Mouse (Mus musculus): ENCODE results near the gene Slfn4.
A peak's percentile ranks its signal among the peaks of the same experiment; 100 is the strongest.
"Not testable (repeated sequence)": the region's sequence is repeated elsewhere in the genome, so short reads cannot be mapped to it uniquely, and the experiment has no call there.

Slfn4 gene

GRCm38 (mm10) chr11:83174948-83175539 is at the start of gene Slfn4:
Gene Slfn4 (plus strand): TSS chr11:83175186.
- no peak for DNase-seq (ENCODE audit: low spot score)

GRCm38 (mm10) chr11:83125633-83126032 is 49.4 kb upstream of the Slfn4 start:
- not testable (repeated sequence) for DNase-seq (ENCODE audit: low spot score)

- not testable (repeated sequence) for DNase-seq (ENCODE audit: low spot score)
These were observed 37.7 kb upstream of the Slfn4 start for GRCm38 (mm10) chr11:83137253-83137652.

DNA sequence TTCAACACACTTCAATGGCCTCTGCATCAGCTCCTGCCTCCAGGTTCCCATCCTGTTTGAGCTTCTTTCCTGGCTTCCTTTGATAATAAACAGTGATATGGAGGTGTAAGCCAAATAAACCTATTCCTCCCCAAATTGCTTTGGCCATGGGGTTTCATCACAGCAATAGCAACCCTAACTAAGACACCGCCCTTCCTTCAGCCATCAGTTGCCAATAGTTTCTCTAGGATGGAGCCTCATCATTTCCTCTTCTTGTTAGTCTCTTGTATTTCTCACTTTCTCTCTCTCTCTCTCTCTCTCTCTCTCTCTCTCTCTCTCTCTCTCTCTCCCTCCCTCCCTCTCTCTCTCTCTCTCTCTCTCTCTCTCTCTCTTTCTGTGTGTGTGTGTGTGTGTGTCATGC is 26.0 kb upstream of the Slfn4 start:
- not testable (repeated sequence) for DNase-seq (ENCODE audit: low spot score)

GRCm38 (mm10) chr11:83191134-83191893 is 16.3 kb downstream of the Slfn4 start, which contains the start of gene Slfn3:
Gene Slfn3 (plus strand): TSS chr11:83191330.
- DNase-seq (ENCODE audit: low spot score) = peak; percentile 1

DNA sequence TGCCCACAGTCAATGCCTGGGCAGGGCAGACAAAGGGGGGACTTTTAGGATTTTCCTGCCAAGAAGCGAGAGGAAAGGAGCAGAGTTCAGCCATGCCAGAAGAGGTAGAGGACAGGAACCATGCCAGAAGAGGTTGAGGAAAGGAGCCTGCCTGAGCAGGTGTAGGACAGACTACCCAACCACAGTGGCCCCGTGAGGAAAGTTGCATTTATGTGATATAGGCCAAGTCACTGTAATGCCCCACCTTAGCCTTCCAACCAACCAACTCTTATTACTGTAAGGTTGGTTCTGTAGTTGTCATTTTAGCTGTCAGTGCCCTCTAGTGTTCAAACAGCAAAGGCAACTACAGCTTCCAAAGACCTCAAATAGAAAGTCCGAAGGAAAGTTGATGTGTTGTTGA is 17.0 kb downstream of the Slfn4 start:
- no peak for DNase-seq (ENCODE audit: low spot score)

- no peak for DNase-seq (ENCODE audit: low spot score)
These were observed 30.0 kb downstream of the Slfn4 start for GRCm38 (mm10) chr11:83205002-83205401.

- no peak for DNase-seq (ENCODE audit: low spot score)
These were observed 41.1 kb downstream of the Slfn4 start for GRCm38 (mm10) chr11:83216119-83216518.

DNA sequence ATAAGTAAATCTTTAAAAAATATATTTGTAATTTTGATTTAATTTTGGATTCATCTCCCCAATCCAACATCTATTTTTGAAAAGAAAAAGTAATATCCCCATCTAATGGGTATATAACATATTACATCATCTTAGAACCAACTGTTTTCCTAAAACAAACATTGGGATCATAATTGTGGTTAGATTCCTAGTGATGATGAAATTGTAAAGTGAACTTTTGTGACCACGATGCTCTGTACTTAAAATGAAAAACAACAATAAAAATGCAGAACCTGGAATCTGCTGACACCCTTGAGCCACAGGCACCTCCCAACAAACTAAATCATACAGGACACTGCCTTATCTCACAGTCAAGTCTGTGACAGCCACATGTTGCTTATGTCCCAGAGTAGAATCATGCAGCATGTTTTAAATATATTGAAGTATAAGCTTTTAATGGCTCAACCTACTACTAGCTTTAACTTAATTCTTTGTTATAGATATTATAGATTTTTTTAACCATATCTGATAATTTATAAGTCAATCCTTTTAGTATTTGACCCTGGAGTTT is 46.4 kb downstream of the Slfn4 start:
- DNase-seq (ENCODE audit: low spot score) = no peak

GRCm38 (mm10) chr11:83223367-83223766 is 48.4 kb downstream of the Slfn4 start:
- no peak for DNase-seq (ENCODE audit: low spot score)

DNA sequence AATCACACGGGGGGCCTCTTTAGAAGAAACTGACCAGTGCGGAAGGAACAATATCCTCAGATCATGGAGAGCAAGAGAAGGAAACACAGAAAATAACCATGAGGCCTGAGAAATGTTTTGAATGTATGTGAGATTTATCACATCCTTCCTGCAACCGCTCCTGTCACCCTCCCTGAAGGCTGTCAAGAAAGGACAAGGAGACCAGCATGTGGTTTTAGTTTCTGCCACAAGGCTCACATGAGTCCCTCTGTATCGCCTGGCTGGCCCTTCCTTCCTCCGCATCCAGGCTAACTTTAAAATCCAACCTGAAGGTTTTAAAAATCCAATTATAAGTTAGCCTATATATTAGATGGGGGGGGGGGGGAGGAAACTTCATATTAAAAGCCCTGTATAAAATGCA is 48.8 kb downstream of the Slfn4 start:
- not testable (repeated sequence) for DNase-seq (ENCODE audit: low spot score)

GRCm38 (mm10) chr11:83224217-83224616 is 49.2 kb downstream of the Slfn4 start:
- DNase-seq (ENCODE audit: low spot score) = no peak

DNA sequence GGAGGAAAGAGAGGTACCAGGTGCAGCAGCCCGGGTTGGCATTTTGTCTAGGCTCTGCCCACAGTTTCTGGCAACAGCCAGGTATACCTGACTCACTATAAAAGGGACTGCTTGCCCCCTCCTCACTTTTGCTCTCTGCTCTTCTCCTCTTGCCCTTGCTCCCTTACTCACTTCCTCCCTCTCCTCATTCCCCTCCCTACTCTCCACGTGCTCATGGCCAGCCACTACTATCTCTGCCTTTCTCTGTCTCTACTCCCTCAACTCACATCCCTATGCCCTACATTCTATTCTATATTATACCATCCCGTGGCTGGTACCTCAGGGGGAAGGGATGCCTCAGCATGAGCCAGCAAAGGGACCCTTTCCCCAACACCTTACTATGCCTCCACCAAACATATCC is 49.8 kb downstream of the Slfn4 start:
- no peak for DNase-seq (ENCODE audit: low spot score)

DNA sequence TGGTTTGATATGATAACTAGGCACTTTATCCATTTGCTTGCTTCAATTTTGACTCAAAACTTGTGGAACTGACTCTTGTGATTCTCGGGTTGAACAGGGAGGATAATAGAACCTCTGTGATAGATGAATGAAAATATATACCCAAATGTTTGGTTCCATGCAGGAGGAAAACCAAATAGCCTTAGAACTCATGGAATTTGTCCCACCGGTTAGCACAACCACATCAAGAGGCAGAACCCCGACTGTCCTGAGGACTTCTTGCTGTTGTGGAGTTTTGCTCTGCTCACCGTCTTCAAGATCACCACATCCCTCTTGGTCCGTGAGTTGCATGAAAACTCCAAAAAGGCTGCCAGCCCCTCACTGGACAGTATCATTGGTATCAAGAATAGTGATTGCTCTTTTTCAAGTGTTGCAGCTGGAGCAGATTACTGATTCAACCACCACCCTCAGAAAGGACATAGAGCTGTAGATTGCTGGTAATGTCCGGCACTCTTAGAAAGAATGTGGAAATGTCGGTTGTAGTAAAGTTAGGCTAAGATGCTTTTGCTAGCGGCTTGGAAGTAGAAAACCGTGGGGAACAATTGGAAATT is 50.5 kb downstream of the Slfn4 start:
- DNase-seq (ENCODE audit: low spot score) = no peak

GRCm38 (mm10) chr11:83227926-83228723 is 53.1 kb downstream of the Slfn4 start:
- DNase-seq (ENCODE audit: low spot score) = no peak

GRCm38 (mm10) chr11:83230966-83231365 is 56.0 kb downstream of the Slfn4 start:
- no peak for DNase-seq (ENCODE audit: low spot score)

DNA sequence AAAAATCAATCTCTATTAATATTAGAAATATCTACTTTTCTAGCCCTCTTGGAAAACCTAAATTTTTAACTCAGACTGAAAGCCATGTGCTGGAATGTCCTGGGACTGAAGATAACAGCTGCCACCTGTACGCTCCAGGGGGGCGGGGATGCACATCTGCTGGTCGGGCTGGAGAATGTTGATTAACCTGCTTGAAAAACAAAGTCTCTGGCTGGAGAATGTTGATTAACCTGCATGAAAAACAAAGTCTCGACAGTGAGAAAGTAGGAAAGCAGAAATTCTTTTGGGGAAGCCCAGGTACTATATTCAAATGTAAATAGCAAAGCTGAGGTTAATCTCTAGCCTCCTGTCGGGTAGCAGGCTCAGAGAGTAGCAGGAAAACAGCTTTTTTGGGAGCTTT is 58.6 kb downstream of the Slfn4 start:
- not testable (repeated sequence) for DNase-seq (ENCODE audit: low spot score)

DNA sequence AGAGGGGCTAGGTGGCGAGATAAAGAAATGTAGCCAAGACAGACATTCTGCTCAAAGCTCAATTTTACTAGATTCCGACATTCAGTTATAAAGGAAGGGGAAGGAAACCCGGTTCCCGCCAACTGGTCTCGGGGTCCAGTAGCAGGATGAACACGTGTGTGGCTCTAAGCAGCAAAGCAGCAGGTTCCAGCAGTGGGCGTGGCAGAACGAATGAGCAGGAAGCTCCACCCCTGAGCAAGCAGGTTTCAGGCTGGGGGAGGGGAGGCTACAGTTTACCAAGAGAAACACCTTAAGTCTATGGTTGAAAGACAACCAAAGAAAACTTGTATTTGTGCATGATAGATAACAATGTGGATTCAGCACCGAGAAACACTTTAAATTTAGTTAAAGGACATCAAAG is 62.4 kb downstream of the Slfn4 start:
- not testable (repeated sequence) for DNase-seq (ENCODE audit: low spot score)

- DNase-seq (ENCODE audit: low spot score) = no peak
These were observed 63.4 kb downstream of the Slfn4 start for GRCm38 (mm10) chr11:83238389-83238788.

GRCm38 (mm10) chr11:83239811-83240210 is 64.8 kb downstream of the Slfn4 start:
- DNase-seq (ENCODE audit: low spot score) = no peak

Measured in ovary, postnatal 14 days (tissue).